ENCODE assay signal across 12 mouse cellular contexts in genomic region chr9:122128686-122129085, GRCm38 (mm10). TPM values are rescaled to one million over a fixed set of nuclear protein-coding genes. Genes with fewer than 3 reads are reported as not detected.
DNase-seq lines count a peak whose midpoint lies in the region; ATAC-seq and TF ChIP-seq lines count a peak whose summit lies in the region.
"Had no signal": no experiment of that assay in that cellular context is flagged by ENCODE, and none has a peak within 500 bp of the region (broad histone marks: within the 10 kb centered on the region; RNA-seq: fewer than 3 reads in every experiment).

No protein-coding gene starts in this region.

- ATAC-seq in hematopoietic stem cell, adult 5-6 weeks (replicated peaks in 1 of 2; ENCODE audit: insufficient read depth in 1 of 2, low FRiP score in 2 of 2, low TSS enrichment in 1 of 2, low read depth in 1 of 2, poor library complexity in 2 of 2, severe bottlenecking in 2 of 2), result peak; percentile 87 to 88
- ATAC-seq in hindbrain, embryonic 16.5 days, result no peak
- ATAC-seq: midbrain, embryonic 15.5 days had no signal

- H3K27ac ChIP-seq in cerebellum, adult 2 months (ENCODE audit: insufficient read depth, low read length), result no peak overlapping the region
- H3K27ac ChIP-seq in spleen, adult 2 months (ENCODE audit: insufficient read depth, low read length), result peak overlapping the region; percentile 81
- no peak overlapping the region for H3K27ac ChIP-seq in hindbrain, embryonic 16.5 days (ENCODE audit: low read depth, low read length)
- H3K27ac ChIP-seq: embryonic facial prominence, embryonic 12.5 days; kidney, embryonic 15.5 days; limb, embryonic 13.5 days; midbrain, embryonic 15.5 days had no signal

- H3K4me3 ChIP-seq in cerebellum, adult 2 months (replicated peaks; ENCODE audit: insufficient read depth, low read depth, low read length), result peak overlapping the region; percentile 15
- no peak overlapping the region; the same call in 1 of the 2 replicates for H3K4me3 ChIP-seq in spleen, adult 2 months (ENCODE audit: extremely low read depth, insufficient read depth, insufficient read length)
- H3K4me3 ChIP-seq in hindbrain, embryonic 16.5 days (ENCODE audit: low read length), result no peak overlapping the region
- H3K4me3 ChIP-seq: embryonic facial prominence, embryonic 12.5 days; kidney, embryonic 15.5 days; limb, embryonic 13.5 days; midbrain, embryonic 15.5 days had no signal

- no peak overlapping the region for H3K9ac ChIP-seq in hindbrain, embryonic 16.5 days (ENCODE audit: low read depth, low read length)
- H3K9ac ChIP-seq: embryonic facial prominence, embryonic 12.5 days; kidney, embryonic 15.5 days; limb, embryonic 13.5 days; midbrain, embryonic 15.5 days had no signal

- no peak for TF ChIP-seq CTCF in cerebellum, adult 2 months (IDR thresholded peaks at IDR 0.05; ENCODE audit: borderline replicate concordance, insufficient read depth, low read depth, low read length)
- TF ChIP-seq CTCF in spleen, adult 2 months (IDR thresholded peaks at IDR 0.05; ENCODE audit: extremely low read depth, insufficient read depth, insufficient read length, insufficient replicate concordance), result no peak

- peaks cover 5% of the 10 kb centered on the region; the same call in 1 of the 2 replicates for H3K36me3 ChIP-seq in spleen, adult 2 months (ENCODE audit: control insufficient read depth, insufficient read depth, low read length)
- peaks cover 2% of the 10 kb centered on the region; the same call in 1 of the 2 replicates for H3K36me3 ChIP-seq in hindbrain, embryonic 16.5 days (ENCODE audit: control insufficient read depth, insufficient read depth, low read length)
- H3K36me3 ChIP-seq: midbrain, embryonic 15.5 days had no signal

- H3K4me2 ChIP-seq in hindbrain, embryonic 16.5 days (ENCODE audit: low read length), result no peak overlapping the region
- H3K4me2 ChIP-seq: embryonic facial prominence, embryonic 12.5 days; kidney, embryonic 15.5 days; limb, embryonic 13.5 days; midbrain, embryonic 15.5 days had no signal

- TF ChIP-seq POLR2A in cerebellum, adult 2 months (IDR thresholded peaks at IDR 0.05; ENCODE audit: borderline replicate concordance, insufficient read depth, low read length), result no peak
- TF ChIP-seq POLR2A in spleen, adult 2 months (IDR thresholded peaks at IDR 0.05; ENCODE audit: low read depth, low read length), result no peak; the same call in 1 of the 2 replicates

- peak in 1 of 2 experiments; percentile 19 for DNase-seq in cerebellum, adult 2 months
- DNase-seq in cerebellum, postnatal 36 days, result no peak
- DNase-seq in 416B (ENCODE audit: low read depth), result peak; percentile 33
- DNase-seq in spleen, adult 2 months (ENCODE audit: low read depth in 1 of 2, low spot score in 2 of 2), result peak in 1 of 2 experiments; percentile 61
- no peak for DNase-seq in urinary bladder, adult 2 months (ENCODE audit: low spot score)
- DNase-seq in layer of hippocampus, postnatal 36 days, result no peak

- no peaks in the 10 kb centered on the region for H3K27me3 ChIP-seq in cerebellum, adult 2 months (ENCODE audit: control insufficient read depth, insufficient read depth, low read length)
- no peaks in the 10 kb centered on the region for H3K27me3 ChIP-seq in spleen, adult 2 months (ENCODE audit: control insufficient read depth, insufficient read depth, low read length)
- H3K27me3 ChIP-seq in hindbrain, embryonic 16.5 days (replicated peaks; ENCODE audit: control insufficient read depth, insufficient read depth, low read length), result no peaks in the 10 kb centered on the region
- H3K27me3 ChIP-seq: embryonic facial prominence, embryonic 12.5 days; kidney, embryonic 15.5 days; limb, embryonic 13.5 days; midbrain, embryonic 15.5 days had no signal

- H3K9me3 ChIP-seq in hindbrain, embryonic 16.5 days (ENCODE audit: control insufficient read depth, low read length), result no peaks in the 10 kb centered on the region
- H3K9me3 ChIP-seq: embryonic facial prominence, embryonic 12.5 days; kidney, embryonic 15.5 days; limb, embryonic 13.5 days; midbrain, embryonic 15.5 days had no signal

- WGBS in cerebellum, adult 2 months, result 25% methylated on average over 5 of the region's 5 CpGs
- WGBS in spleen, adult 2 months, result 3% methylated on average over 5 of the region's 5 CpGs
- WGBS in hindbrain, embryonic 16.5 days, result 85% methylated on average over 5 of the region's 5 CpGs

- peaks cover 34% of the 10 kb centered on the region for H3K4me1 ChIP-seq in cerebellum, adult 2 months (ENCODE audit: control insufficient read depth, insufficient read depth, low read length)
- H3K4me1 ChIP-seq in spleen, adult 2 months (ENCODE audit: control insufficient read depth, insufficient read depth, insufficient read length), result peaks cover 25% of the 10 kb centered on the region; the same call in 1 of the 2 replicates
- peaks cover 7% of the 10 kb centered on the region for H3K4me1 ChIP-seq in hindbrain, embryonic 16.5 days (ENCODE audit: control insufficient read depth, insufficient read depth, low read depth, low read length)

RNA-seq across cellular contexts. Expression of gene Snrk, which starts 11.6 kb away (rescaled TPM):
- 323 and 380 TPM in 2 replicates for polyA plus RNA-seq in cerebellum, adult 2 months (2012; rRNA removed)
- 34.8 and 36.1 TPM in 2 replicates for total RNA-seq in hematopoietic stem cell, adult 5-6 weeks (2017)
- polyA plus RNA-seq in spleen, adult 2 months (2012; rRNA removed), result 36.2 and 41.9 TPM in 2 replicates
- 60.3 and 72.1 TPM in 2 replicates for polyA plus RNA-seq in urinary bladder, adult 2 months (2012; rRNA removed)
- 100 to 1,000 TPM; 105 to 113 TPM for total RNA-seq in layer of hippocampus, postnatal 36 days (2021)
- 75.8 and 89.4 TPM in 2 replicates for polyA plus RNA-seq in hindbrain, embryonic 16.5 days (2015; fragmentation: Nextera tagmentation; extraction: Ambion mirVana)
